Mouse (Mus musculus) forebrain, embryonic 16.5 days (tissue): ENCODE measurements at regions not wholly inside any gene's neighbourhood (a gene's known extent, or its start where the extent isn't known, plus 50 kb on each side); places are given as distances from the start of the nearest gene placed in this dataset. TPM values are rescaled to one million over a fixed set of nuclear protein-coding genes. Genes with fewer than 3 reads are reported as not detected.

ENCODE experiments used
- ATAC-seq: fragments of 200-750 bp; cut with Nextera tagmentation; 2 replicates; pipeline ENCODE4 v1.8.0; 2017; ENCODE audit warnings: mild to moderate bottlenecking, moderate library complexity
- H3K27ac ChIP-seq: fragments of 300-500 bp; sonication (generic); 2 replicates; pipeline ENCODE4 v1.5.1; 2014; ENCODE audit warnings: low read length, control low read depth
- H3K27me3 ChIP-seq: fragments of 300-500 bp; sonication (generic); replicated peaks from 2 replicates; pipeline ENCODE4 v1.6.1; 2014; ENCODE audit warnings: low read length; ENCODE audit not compliant: control insufficient read depth, insufficient read depth
- H3K36me3 ChIP-seq: fragments of 300-500 bp; sonication (generic); 2 replicates; pipeline ENCODE4 v1.6.1; 2014; ENCODE audit not compliant: control insufficient read depth, insufficient read depth
- H3K4me1 ChIP-seq: fragments of 300-500 bp; sonication (generic); replicated peaks from 2 replicates; pipeline ENCODE4 v1.6.1; 2014; ENCODE audit warnings: low read length; ENCODE audit not compliant: control insufficient read depth, insufficient read depth
- H3K4me2 ChIP-seq: fragments of 300-500 bp; sonication (generic); 2 replicates; pipeline ENCODE4 v1.6.1; 2014; ENCODE audit warnings: mild to moderate bottlenecking, low read length, control low read depth
- H3K4me3 ChIP-seq: fragments of 300-500 bp; sonication (generic); replicated peaks from 2 replicates; pipeline ENCODE4 v1.5.1; 2014; ENCODE audit warnings: mild to moderate bottlenecking, low read length, control low read depth
- H3K9ac ChIP-seq: fragments of 300-500 bp; sonication (generic); replicated peaks from 2 replicates; pipeline ENCODE4 v1.6.1; 2014; ENCODE audit warnings: low read depth, low read length, control low read depth
- H3K9me3 ChIP-seq: fragments of 300-500 bp; sonication (generic); 2 replicates; pipeline ENCODE4 v1.6.1; 2016; ENCODE audit warnings: low read length; ENCODE audit not compliant: control insufficient read depth
- WGBS: fragments of 180-500 bp; shearing (Covaris S2); extraction: QIAGEN DNeasy Blood & Tissue Kit; methylation state at CpG from one replicate; pipeline ENCODE4 v1.1.7; 2014; 5-methylcytosine and 5-hydroxymethylcytosine counted together
- microRNA-seq: library from miRNA; unstranded; fragments of <30 nt; microRNA quantifications from one replicate; pipeline ENCODE4, GENCODE M21; 2017

DNA sequence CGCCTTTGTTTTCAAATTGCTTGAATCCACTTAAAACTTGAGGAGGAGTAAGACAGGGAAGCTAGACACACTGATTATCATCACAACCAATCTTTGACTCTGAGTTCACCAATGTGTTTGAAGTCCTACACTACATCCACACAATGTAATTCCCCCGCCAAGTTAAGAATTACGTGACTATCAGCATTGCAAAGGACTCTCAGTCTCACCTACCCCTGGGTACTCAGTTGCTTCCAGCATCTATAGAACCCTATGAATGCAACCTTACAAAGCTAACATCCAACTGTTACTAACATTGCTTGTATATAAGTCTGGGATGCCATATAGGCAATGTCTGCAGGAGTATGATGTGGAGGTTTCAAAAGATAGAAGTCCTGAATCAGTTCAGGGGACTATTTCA lies 60.8 kb upstream of the Dab2 start:
- ATAC-seq, result no peak
- Histone ChIP-seq H3K36me3 (no peaks in the 10 kb centered on the region), H3K4me3 (no peak overlapping the region), H3K27me3 (no peaks in the 10 kb centered on the region), H3K4me1 (no peaks in the 10 kb centered on the region), H3K4me2 (no peak overlapping the region), H3K27ac (no peak overlapping the region), H3K9me3 (no peaks in the 10 kb centered on the region), H3K9ac (no peak overlapping the region)
- WGBS, result 88% methylated on average over 3 of the region's 3 CpGs

DNA sequence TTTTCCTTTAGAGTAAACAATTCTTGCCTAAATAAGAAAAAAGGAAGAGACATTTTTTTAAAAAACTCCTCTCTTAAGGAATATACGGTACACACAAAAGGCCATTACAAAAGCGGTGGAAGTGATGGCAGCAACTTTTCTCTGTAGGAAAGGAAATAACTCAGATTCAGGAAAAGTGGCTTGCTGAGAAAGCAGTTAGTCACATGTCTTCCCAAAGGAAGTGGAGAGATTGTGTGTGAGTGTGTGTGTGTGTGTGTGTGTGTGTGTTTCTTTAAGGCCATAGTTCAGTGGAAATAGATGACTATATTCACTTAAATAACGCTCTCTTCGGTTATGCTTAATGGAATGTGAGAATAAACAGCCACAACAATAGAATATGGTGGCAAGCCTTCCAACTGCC lies 57.5 kb upstream of the Dab2 start:
- H3K4me2 ChIP-seq, result no peak overlapping the region
- no peak overlapping the region for H3K27ac ChIP-seq
- H3K9ac ChIP-seq, result no peak overlapping the region
- no peak for ATAC-seq
- H3K4me1 ChIP-seq, result peaks cover 6% of the 10 kb centered on the region
- WGBS, result 90% methylated on average over 4 of the region's 4 CpGs
- H3K4me3 ChIP-seq, result no peak overlapping the region
- H3K9me3 ChIP-seq, result no peaks in the 10 kb centered on the region
- no peaks in the 10 kb centered on the region for H3K27me3 ChIP-seq
- no peaks in the 10 kb centered on the region for H3K36me3 ChIP-seq

GRCm38 (mm10) chr15:6244401-6244800 lies 55.2 kb upstream of the Dab2 start:
- ATAC-seq, result no peak
- Histone ChIP-seq H3K27me3 (no peaks in the 10 kb centered on the region), H3K36me3 (no peaks in the 10 kb centered on the region), H3K4me2 (no peak overlapping the region), H3K27ac (no peak overlapping the region), H3K9me3 (no peaks in the 10 kb centered on the region), H3K4me3 (no peak overlapping the region), H3K9ac (no peak overlapping the region), H3K4me1 (peaks cover 6% of the 10 kb centered on the region)
- WGBS, result 29% methylated on average over 7 of the region's 7 CpGs

GRCm38 (mm10) chr15:6245950-6246894 lies 53.4 kb upstream of the Dab2 start:
- H3K9me3 ChIP-seq, result no peaks in the 10 kb centered on the region
- no peak overlapping the region for H3K27ac ChIP-seq
- WGBS, result 38% methylated on average over 9 of the region's 9 CpGs
- no peak overlapping the region for H3K9ac ChIP-seq
- ATAC-seq, result peak; percentile 94
- H3K4me3 ChIP-seq, result no peak overlapping the region
- H3K36me3 ChIP-seq, result no peaks in the 10 kb centered on the region
- H3K27me3 ChIP-seq, result no peaks in the 10 kb centered on the region
- H3K4me1 ChIP-seq, result peaks cover 6% of the 10 kb centered on the region
- H3K4me2 ChIP-seq, result no peak overlapping the region

DNA sequence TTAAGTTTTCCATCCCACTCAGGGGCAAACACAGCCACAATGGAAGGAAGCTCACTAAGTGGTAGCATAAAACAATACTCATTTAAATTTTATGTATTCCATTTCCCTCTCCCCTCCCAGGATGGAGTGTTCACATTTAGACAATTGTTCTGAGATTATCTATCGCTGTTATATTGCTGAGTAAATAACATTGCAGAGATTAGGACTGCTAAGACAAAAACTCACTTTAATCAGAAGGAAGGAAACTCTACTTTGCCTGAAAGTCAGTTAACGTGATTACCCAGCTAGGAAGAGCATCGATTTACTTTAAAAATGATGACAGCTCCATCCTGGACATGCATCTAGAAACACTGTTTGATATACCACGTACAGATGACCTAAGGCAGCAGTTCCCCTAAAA lies 51.1 kb upstream of the Dab2 start:
- 89% methylated on average over 4 of the region's 4 CpGs for WGBS
- Histone ChIP-seq H3K27ac (no peak overlapping the region), H3K27me3 (no peaks in the 10 kb centered on the region), H3K36me3 (no peaks in the 10 kb centered on the region), H3K4me1 (peaks cover 6% of the 10 kb centered on the region), H3K9me3 (no peaks in the 10 kb centered on the region), H3K4me3 (no peak overlapping the region), H3K4me2 (no peak overlapping the region), H3K9ac (no peak overlapping the region)
- ATAC-seq, result no peak

Small RNA genes in the stretch of these regions (microRNA-seq; reads per million reads assigned to microRNA genes)
- not detected for gene Gm27760
